Mouse (Mus musculus) layer of hippocampus, adult 2 months (tissue): ENCODE measurements around the gene Actr6. TPM values are rescaled to one million over a fixed set of nuclear protein-coding genes. Genes with fewer than 3 reads are reported as not detected.
A peak's percentile ranks its signal among the peaks of the same experiment; 100 is the strongest.
"Not testable (repeated sequence)": the region's sequence is repeated elsewhere in the genome, so short reads cannot be mapped to it uniquely, and the experiment has no call there.

Experiments used
- DNase-seq, 2 experiments: peaks; one replicate each; pipeline ENCODE4 v3.0.0; 2022; ENCODE audit warnings: low spot score in 2 of 2
- H3K27ac ChIP-seq: fragments of 200-600 bp; 2 replicates; pipeline ENCODE4 v1.8.1; 2022
- H3K4me3 ChIP-seq: fragments of 200-600 bp; 2 replicates; pipeline ENCODE4 v1.8.1; 2022; ENCODE audit warnings: mild to moderate bottlenecking
- CTCF ChIP-seq: fragments of 200-600 bp; conservative IDR thresholded peaks from 2 replicates; pipeline ENCODE4 v1.8.1; 2022; ENCODE audit warnings: antibody characterized with exemption, mild to moderate bottlenecking, moderate library complexity
- total RNA-seq, 2 experiments: library from RNA; stranded (reverse); gene quantifications; 2 replicates each; pipeline ENCODE4 v1.2.3; 2021

The Actr6 gene
- total RNA-seq, 2 experiments from 2014 or later: 24.8 to 25.5 TPM

- no peak overlapping the region for H3K27ac ChIP-seq
- no peak overlapping the region for H3K4me3 ChIP-seq
- DNase-seq: no peak
- TF ChIP-seq CTCF: no peak
Observed at GRCm38 (mm10) chr10:89722247-89723195, 9.6 kb downstream of the Actr6 start.

- no peak for TF ChIP-seq CTCF
- Histone ChIP-seq H3K27ac (no peak overlapping the region), H3K4me3 (no peak overlapping the region)
- no peak for DNase-seq
Observed at GRCm38 (mm10) chr10:89720796-89721195, 11.3 kb downstream of the Actr6 start.

- DNase-seq: no peak
- Histone ChIP-seq H3K27ac (no peak overlapping the region), H3K4me3 (no peak overlapping the region)
- no peak for TF ChIP-seq CTCF
Observed at GRCm38 (mm10) chr10:89720252-89720651, 11.8 kb downstream of the Actr6 start.

GRCm38 (mm10) chr10:89714910-89715309 is 17.2 kb downstream of the Actr6 start:
- no peak for DNase-seq
- no peak overlapping the region for H3K27ac ChIP-seq
- no peak for TF ChIP-seq CTCF
- no peak overlapping the region for H3K4me3 ChIP-seq

GRCm38 (mm10) chr10:89708720-89709119 is 23.4 kb downstream of the Actr6 start:
- H3K4me3 ChIP-seq: no peak overlapping the region
- TF ChIP-seq CTCF: no peak
- no peak for DNase-seq
- H3K27ac ChIP-seq: no peak overlapping the region

- DNase-seq: no peak
- TF ChIP-seq CTCF: peak; percentile 56
- H3K27ac ChIP-seq: no peak overlapping the region
- no peak overlapping the region for H3K4me3 ChIP-seq
Observed at GRCm38 (mm10) chr10:89707397-89707796, 24.7 kb downstream of the Actr6 start.

GRCm38 (mm10) chr10:89703042-89703441 is 29.1 kb downstream of the Actr6 start:
- Histone ChIP-seq H3K4me3 (no peak overlapping the region), H3K27ac (no peak overlapping the region)
- DNase-seq: no peak
- no peak for TF ChIP-seq CTCF

GRCm38 (mm10) chr10:89697956-89698355 is 34.1 kb downstream of the Actr6 start:
- TF ChIP-seq CTCF: no peak
- Histone ChIP-seq H3K4me3 (no peak overlapping the region), H3K27ac (no peak overlapping the region)
- DNase-seq: no peak

GRCm38 (mm10) chr10:89696270-89696669 is 35.8 kb downstream of the Actr6 start:
- not testable (repeated sequence) for H3K4me3 ChIP-seq, DNase-seq
- TF ChIP-seq CTCF: peak; percentile 53

GRCm38 (mm10) chr10:89695194-89695911 is 36.7 kb downstream of the Actr6 start:
- DNase-seq: no peak
- Histone ChIP-seq H3K27ac (no peak overlapping the region), H3K4me3 (no peak overlapping the region)
- no peak for TF ChIP-seq CTCF

More at GRCm38 (mm10) chr10:89696270-89696669, 35.8 kb downstream of the Actr6 start:
- not testable (repeated sequence) for H3K27ac ChIP-seq

GRCm38 (mm10) chr10:89690021-89690420 is 42.1 kb downstream of the Actr6 start:
- no peak for DNase-seq
- H3K4me3 ChIP-seq: no peak overlapping the region
- no peak for TF ChIP-seq CTCF
- no peak overlapping the region for H3K27ac ChIP-seq

- H3K4me3 ChIP-seq: no peak overlapping the region; the same call in 1 of the 2 replicates
- no peak overlapping the region for H3K27ac ChIP-seq
- DNase-seq: no peak
- TF ChIP-seq CTCF: no peak
Observed at GRCm38 (mm10) chr10:89687455-89687854, 44.6 kb downstream of the Actr6 start.

GRCm38 (mm10) chr10:89686139-89686808 is 45.8 kb downstream of the Actr6 start, which contains the start of gene Scyl2:
Gene Scyl2, minus strand, starts transcription at chr10:89686285.
- H3K27ac ChIP-seq: peak within 1 kb of the TSS; percentile 95
- peak; percentile 95 to 97 for DNase-seq
- no peak for TF ChIP-seq CTCF
- H3K4me3 ChIP-seq: peak within 1 kb of the TSS; percentile 100
